Mouse (Mus musculus): Measurements from ENCODE around the gene Dst. TPM values are rescaled to one million over a fixed set of nuclear protein-coding genes. Genes with fewer than 3 reads are reported as not detected.

The Dst gene
- polyA plus RNA-seq, 1 experiment from 2014 or later = 11.3 TPM

GRCm38 (mm10) chr1:33965824-33966223, 57.8 kb downstream of the Dst start:
- Histone ChIP-seq H3K4me1 (peaks cover 29% of the 10 kb centered on the region), H3K27me3 (ENCODE audit: poor library complexity, severe bottlenecking) (no peaks in the 10 kb centered on the region), H3K27ac (no peak overlapping the region), H3K36me3 (replicated peaks) (no peaks in the 10 kb centered on the region), H3K4me3 (no peak overlapping the region), H3K9me3 (no peaks in the 10 kb centered on the region)
- DNase-seq (ENCODE audit: extremely low spot score, low spot score) = no peak
- WGBS = 89% methylated on average over 4 of the region's 4 CpGs

- Histone ChIP-seq H3K27ac (no peak overlapping the region), H3K27me3 (ENCODE audit: poor library complexity, severe bottlenecking) (no peaks in the 10 kb centered on the region), H3K9me3 (no peaks in the 10 kb centered on the region), H3K36me3 (replicated peaks) (no peaks in the 10 kb centered on the region), H3K4me1 (peaks cover 29% of the 10 kb centered on the region), H3K4me3 (no peak overlapping the region)
- DNase-seq (ENCODE audit: extremely low spot score, low spot score) = no peak
- WGBS = 40% methylated on average over 6 of the region's 6 CpGs
Observed at GRCm38 (mm10) chr1:33966328-33966727, 58.3 kb downstream of the Dst start.

DNA sequence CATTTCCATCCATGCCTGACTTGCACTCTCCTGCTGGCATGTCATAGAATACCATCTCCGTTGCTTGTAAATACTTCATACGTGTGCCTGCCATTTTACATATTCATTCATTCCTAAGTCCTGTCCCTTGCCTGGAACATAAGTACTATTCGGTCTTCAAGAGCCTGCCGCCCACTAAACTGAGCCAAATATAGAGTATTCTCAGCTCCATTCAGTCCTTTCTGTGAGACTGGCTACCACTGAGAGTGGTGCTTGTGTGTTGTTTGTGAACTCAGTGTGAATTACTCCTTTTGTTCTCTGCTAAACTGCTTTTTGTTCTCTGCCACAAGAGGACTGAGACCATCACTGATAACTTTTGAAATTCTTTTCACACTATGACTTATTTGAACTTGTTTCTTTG, 59.2 kb downstream of the Dst start:
- DNase-seq (ENCODE audit: extremely low spot score, low spot score) = no peak
- no peak overlapping the region for H3K4me3 ChIP-seq
- no peaks in the 10 kb centered on the region for H3K27me3 ChIP-seq (ENCODE audit: poor library complexity, severe bottlenecking)
- peaks cover 32% of the 10 kb centered on the region for H3K4me1 ChIP-seq
- H3K9me3 ChIP-seq = no peaks in the 10 kb centered on the region
- 80% methylated on average over 4 of the region's 4 CpGs for WGBS
- H3K27ac ChIP-seq = no peak overlapping the region
- no peaks in the 10 kb centered on the region for H3K36me3 ChIP-seq (replicated peaks)

GRCm38 (mm10) chr1:33969910-33970309, 61.9 kb downstream of the Dst start:
- peak overlapping the region; percentile 8; the same call in 1 of the 2 replicates for H3K27ac ChIP-seq
- peaks cover 32% of the 10 kb centered on the region for H3K4me1 ChIP-seq
- H3K4me3 ChIP-seq = no peak overlapping the region
- H3K27me3 ChIP-seq (ENCODE audit: poor library complexity, severe bottlenecking) = no peaks in the 10 kb centered on the region
- H3K36me3 ChIP-seq (replicated peaks) = no peaks in the 10 kb centered on the region
- 45% methylated on average over 2 of the region's 2 CpGs for WGBS
- no peaks in the 10 kb centered on the region for H3K9me3 ChIP-seq
- no peak for DNase-seq (ENCODE audit: extremely low spot score, low spot score)

DNA sequence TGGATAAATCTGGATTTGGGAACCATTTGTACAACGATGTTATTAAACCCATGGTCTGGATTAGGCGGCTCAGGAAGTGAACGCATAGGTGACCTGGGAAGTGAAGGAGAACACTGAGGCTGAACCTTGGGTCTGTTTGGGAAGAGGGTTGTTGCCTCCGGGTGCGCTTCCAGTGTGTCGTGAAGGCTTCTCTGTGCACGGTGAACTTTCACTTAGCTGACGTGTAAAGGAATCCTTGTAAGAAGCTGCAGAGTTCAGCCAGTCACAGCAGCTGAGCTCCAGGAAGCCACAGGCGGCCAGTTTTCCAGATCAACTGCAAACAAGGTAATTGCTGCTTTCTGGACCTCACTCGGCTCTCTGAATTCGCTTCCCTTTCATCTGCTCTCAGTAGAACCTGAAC, 66.4 kb downstream of the Dst start:
- Histone ChIP-seq H3K27me3 (ENCODE audit: poor library complexity, severe bottlenecking) (no peaks in the 10 kb centered on the region), H3K27ac (no peak overlapping the region), H3K36me3 (replicated peaks) (no peaks in the 10 kb centered on the region), H3K9me3 (no peaks in the 10 kb centered on the region), H3K4me1 (peaks cover 16% of the 10 kb centered on the region), H3K4me3 (no peak overlapping the region)
- 87% methylated on average over 11 of the region's 11 CpGs for whole genome bisulfite sequencing
- DNase-seq (ENCODE audit: extremely low spot score, low spot score) = no peak

DNA sequence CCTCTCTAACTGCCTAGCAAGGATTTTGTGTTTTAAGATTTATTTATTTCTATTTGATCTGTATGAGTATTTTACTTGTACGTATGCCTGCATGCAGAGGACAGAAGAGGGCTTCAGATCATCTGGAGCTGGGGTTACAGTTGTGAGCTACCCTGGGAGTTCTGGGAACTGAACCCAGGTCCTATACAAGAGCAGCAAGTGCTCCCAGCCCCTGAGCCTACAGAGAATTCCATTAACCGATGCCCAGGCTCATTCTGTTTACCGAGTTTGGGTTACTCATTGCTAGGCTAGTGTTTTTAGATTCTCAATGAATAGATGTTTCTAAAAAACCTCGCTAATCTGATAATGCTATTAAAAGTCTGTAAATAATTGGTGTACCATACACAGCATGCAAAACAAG, 67.3 kb downstream of the Dst start:
- no peak overlapping the region for H3K4me3 ChIP-seq
- H3K4me1 ChIP-seq = peaks cover 13% of the 10 kb centered on the region
- H3K36me3 ChIP-seq (replicated peaks) = no peaks in the 10 kb centered on the region
- 76% methylated on average over 4 of the region's 4 CpGs for WGBS
- no peak for DNase-seq (ENCODE audit: extremely low spot score, low spot score)
- H3K27me3 ChIP-seq (ENCODE audit: poor library complexity, severe bottlenecking) = no peaks in the 10 kb centered on the region
- no peaks in the 10 kb centered on the region for H3K9me3 ChIP-seq
- no peak overlapping the region for H3K27ac ChIP-seq

GRCm38 (mm10) chr1:33977832-33978231, 69.8 kb downstream of the Dst start:
- no peaks in the 10 kb centered on the region for H3K27me3 ChIP-seq (ENCODE audit: poor library complexity, severe bottlenecking)
- peaks cover 8% of the 10 kb centered on the region for H3K4me1 ChIP-seq
- H3K27ac ChIP-seq = no peak overlapping the region
- 88% methylated on average over 6 of the region's 6 CpGs for WGBS
- no peaks in the 10 kb centered on the region for H3K36me3 ChIP-seq (replicated peaks)
- no peak for DNase-seq (ENCODE audit: extremely low spot score, low spot score)
- no peak overlapping the region for H3K4me3 ChIP-seq
- H3K9me3 ChIP-seq = no peaks in the 10 kb centered on the region

DNA sequence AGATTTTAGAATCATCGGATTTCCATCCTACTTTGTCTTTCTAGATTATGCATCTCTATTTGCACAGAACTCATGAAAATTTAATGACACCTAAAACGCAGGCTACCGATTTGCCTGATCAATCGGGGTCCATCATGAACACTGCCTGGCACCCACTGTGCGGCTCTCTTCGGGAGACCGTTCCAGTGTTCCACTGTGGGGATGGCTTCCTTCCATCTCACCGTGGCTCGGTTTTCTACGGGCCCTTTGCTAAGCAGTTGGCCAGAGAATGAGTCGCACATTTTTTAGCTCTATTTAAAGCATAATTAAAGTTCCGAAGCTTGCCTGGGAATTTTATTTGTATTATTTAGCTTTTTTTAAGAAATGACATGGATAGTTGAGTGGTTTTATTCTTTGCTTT, 72.4 kb downstream of the Dst start:
- H3K9me3 ChIP-seq = no peaks in the 10 kb centered on the region
- no peaks in the 10 kb centered on the region for H3K36me3 ChIP-seq (replicated peaks)
- DNase-seq (ENCODE audit: extremely low spot score, low spot score) = no peak
- no peak overlapping the region for H3K4me3 ChIP-seq
- WGBS = 94% methylated on average over 12 of the region's 12 CpGs
- peaks cover 8% of the 10 kb centered on the region for H3K4me1 ChIP-seq
- no peak overlapping the region for H3K27ac ChIP-seq
- no peaks in the 10 kb centered on the region for H3K27me3 ChIP-seq (ENCODE audit: poor library complexity, severe bottlenecking)

GRCm38 (mm10) chr1:33989643-33990042, 81.6 kb downstream of the Dst start:
- H3K27ac ChIP-seq = no peak overlapping the region
- no peaks in the 10 kb centered on the region for H3K9me3 ChIP-seq
- no peak for DNase-seq (ENCODE audit: extremely low spot score, low spot score)
- H3K4me3 ChIP-seq = no peak overlapping the region
- 89% methylated on average over 13 of the region's 13 CpGs for WGBS
- 0 out of 2 replicates have a peak, but pooled peaks cover 3% of the 10 kb centered on the region for H3K4me1 ChIP-seq
- H3K27me3 ChIP-seq (ENCODE audit: poor library complexity, severe bottlenecking) = no peaks in the 10 kb centered on the region
- H3K36me3 ChIP-seq (replicated peaks) = no peaks in the 10 kb centered on the region

GRCm38 (mm10) chr1:33991067-33991466, 83.0 kb downstream of the Dst start:
- Histone ChIP-seq H3K36me3 (replicated peaks) (no peaks in the 10 kb centered on the region), H3K4me1 (0 out of 2 replicates have a peak, but pooled peaks cover 3% of the 10 kb centered on the region), H3K9me3 (no peaks in the 10 kb centered on the region), H3K27me3 (ENCODE audit: poor library complexity, severe bottlenecking) (no peaks in the 10 kb centered on the region), H3K4me3 (no peak overlapping the region), H3K27ac (no peak overlapping the region)
- no peak for DNase-seq (ENCODE audit: extremely low spot score, low spot score)
- 93% methylated on average over 6 of the region's 6 CpGs for WGBS

DNA sequence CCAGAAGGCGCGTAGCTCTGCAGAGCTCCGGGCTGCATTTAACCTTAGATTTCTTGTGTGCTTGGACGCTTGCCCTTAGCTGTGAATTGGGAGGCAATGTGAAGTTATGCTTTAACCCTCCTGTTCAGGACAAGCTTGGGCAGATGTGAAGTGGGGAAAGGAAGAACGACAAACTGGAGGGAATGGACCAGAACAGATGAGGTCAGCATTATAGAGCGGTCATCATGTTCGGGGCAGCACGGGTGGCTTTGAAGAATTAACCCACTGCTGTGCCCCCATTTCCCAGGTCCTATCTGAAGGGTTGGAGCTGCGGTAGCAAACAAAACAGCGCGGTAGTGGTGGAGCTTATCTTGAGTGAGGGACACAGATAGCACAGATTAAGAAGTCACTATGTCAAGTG, 84.8 kb downstream of the Dst start:
- peaks cover 11% of the 10 kb centered on the region; the same call in 1 of the 2 replicates for H3K4me1 ChIP-seq

DNA sequence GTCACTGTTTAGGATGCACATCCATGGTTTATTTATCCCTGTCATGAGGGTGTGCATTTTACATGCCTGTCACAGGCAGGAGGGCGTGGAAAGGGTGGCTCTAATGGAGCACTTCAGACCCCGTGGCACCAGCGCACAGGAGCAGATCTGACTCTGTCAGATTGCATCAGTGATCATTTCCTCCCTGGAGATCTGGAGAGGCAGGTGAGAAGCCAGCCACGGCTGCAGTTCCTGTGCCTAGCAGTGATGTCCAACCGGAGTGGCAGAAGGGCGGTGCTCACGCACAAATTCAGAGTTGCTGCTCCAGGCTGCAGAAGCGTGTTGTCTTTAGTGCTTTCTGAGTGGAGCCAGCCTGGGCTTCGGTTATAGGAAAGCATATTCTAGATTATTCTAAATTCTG, 86.2 kb downstream of the Dst start:
- Histone ChIP-seq H3K4me1 (peaks cover 11% of the 10 kb centered on the region; the same call in 1 of the 2 replicates), H3K4me3 (no peak overlapping the region), H3K27me3 (ENCODE audit: poor library complexity, severe bottlenecking) (no peaks in the 10 kb centered on the region), H3K9me3 (no peaks in the 10 kb centered on the region), H3K27ac (no peak overlapping the region), H3K36me3 (replicated peaks) (no peaks in the 10 kb centered on the region)
- WGBS = 84% methylated on average over 9 of the region's 9 CpGs
- no peak for DNase-seq (ENCODE audit: extremely low spot score, low spot score)

More for the DNA sequence above, 84.8 kb downstream of the Dst start:
- DNase-seq (ENCODE audit: extremely low spot score, low spot score) = no peak
- Histone ChIP-seq H3K36me3 (replicated peaks) (no peaks in the 10 kb centered on the region), H3K4me3 (no peak overlapping the region), H3K27me3 (ENCODE audit: poor library complexity, severe bottlenecking) (no peaks in the 10 kb centered on the region), H3K27ac (no peak overlapping the region), H3K9me3 (no peaks in the 10 kb centered on the region)
- 91% methylated on average over 11 of the region's 11 CpGs for WGBS

DNA sequence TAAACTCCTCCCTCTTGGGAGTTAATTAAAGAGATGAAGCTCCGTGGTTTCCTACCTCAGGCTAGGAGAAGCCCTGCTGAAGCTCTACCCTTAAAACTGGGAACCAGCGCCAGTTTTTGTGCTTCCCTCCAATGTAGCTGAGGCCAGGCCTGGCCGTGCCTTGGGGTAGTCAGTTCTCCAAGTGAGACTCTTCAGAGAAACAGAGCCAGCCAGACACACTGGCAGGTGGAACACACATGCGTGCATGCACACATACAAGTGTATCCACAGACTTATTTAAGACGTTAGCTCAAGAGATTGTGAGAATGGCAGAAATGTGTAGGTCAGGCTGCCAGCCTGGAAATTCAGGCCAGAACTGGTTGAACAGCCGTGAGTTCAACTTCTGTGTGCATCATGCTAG, 87.4 kb downstream of the Dst start:
- peaks cover 11% of the 10 kb centered on the region; the same call in 1 of the 2 replicates for H3K4me1 ChIP-seq
- no peaks in the 10 kb centered on the region for H3K36me3 ChIP-seq (replicated peaks)
- no peaks in the 10 kb centered on the region for H3K27me3 ChIP-seq (ENCODE audit: poor library complexity, severe bottlenecking)
- DNase-seq (ENCODE audit: extremely low spot score, low spot score) = no peak
- no peaks in the 10 kb centered on the region for H3K9me3 ChIP-seq
- no peak overlapping the region for H3K27ac ChIP-seq
- 89% methylated on average over 6 of the region's 6 CpGs for WGBS
- H3K4me3 ChIP-seq = no peak overlapping the region
